Mouse (Mus musculus): ENCODE data around the gene Ldlrap1. TPM values are rescaled to one million over a fixed set of nuclear protein-coding genes. Genes with fewer than 3 reads are reported as not detected.

Gene Ldlrap1
- polyA plus RNA-seq, 1 experiment from 2014 or later = 18.0 TPM

GRCm38 (mm10) chr4:134730106-134730505 is 37.7 kb downstream of the Ldlrap1 start:
- no peak overlapping the region for H3K27ac ChIP-seq (ENCODE audit: low read depth, low read length)
- no peak for TF ChIP-seq CTCF (IDR thresholded peaks at IDR 0.05; ENCODE audit: low read depth)
- H3K4me2 ChIP-seq (replicated peaks; ENCODE audit: low read depth) = 0 out of 2 replicates have a peak overlapping the region, but pooled peaks have one; percentile 17
- H3K27me3 ChIP-seq (replicated peaks; ENCODE audit: control insufficient read depth, insufficient read depth, low read length) = no peaks in the 10 kb centered on the region
- H3K36me3 ChIP-seq (ENCODE audit: control insufficient read depth, insufficient read depth) = no peaks in the 10 kb centered on the region
- 7% methylated on average over 8 of the region's 8 CpGs for WGBS
- peaks cover 13% of the 10 kb centered on the region for H3K4me1 ChIP-seq (replicated peaks; ENCODE audit: control insufficient read depth, insufficient read depth, low read length)
- ATAC-seq = no peak
- no peak overlapping the region for H3K9ac ChIP-seq (ENCODE audit: low read depth, low read length)
- no peaks in the 10 kb centered on the region for H3K9me3 ChIP-seq (ENCODE audit: control insufficient read depth)
- no peak overlapping the region for H3K4me3 ChIP-seq (ENCODE audit: low read depth, low read length)

- Histone ChIP-seq H3K4me2 (replicated peaks; ENCODE audit: low read depth) (no peak overlapping the region), H3K27me3 (replicated peaks; ENCODE audit: control insufficient read depth, insufficient read depth, low read length) (no peaks in the 10 kb centered on the region), H3K9ac (ENCODE audit: low read depth, low read length) (no peak overlapping the region), H3K4me1 (replicated peaks; ENCODE audit: control insufficient read depth, insufficient read depth, low read length) (peaks cover 5% of the 10 kb centered on the region; the same call in 1 of the 2 replicates), H3K4me3 (ENCODE audit: low read depth, low read length) (no peak overlapping the region), H3K36me3 (ENCODE audit: control insufficient read depth, insufficient read depth) (no peaks in the 10 kb centered on the region), H3K27ac (ENCODE audit: low read depth, low read length) (no peak overlapping the region), H3K9me3 (ENCODE audit: control insufficient read depth) (no peaks in the 10 kb centered on the region)
- peak; percentile 86 for ATAC-seq
- peak; percentile 77 for TF ChIP-seq CTCF (IDR thresholded peaks at IDR 0.05; ENCODE audit: low read depth)
- WGBS = 53% methylated on average over 13 of the region's 13 CpGs
Measured at GRCm38 (mm10) chr4:134725735-134726345, 42.0 kb downstream of the Ldlrap1 start.

GRCm38 (mm10) chr4:134724974-134725373 is 42.9 kb downstream of the Ldlrap1 start:
- Histone ChIP-seq H3K9ac (ENCODE audit: low read depth, low read length) (no peak overlapping the region), H3K27me3 (replicated peaks; ENCODE audit: control insufficient read depth, insufficient read depth, low read length) (no peaks in the 10 kb centered on the region), H3K36me3 (ENCODE audit: control insufficient read depth, insufficient read depth) (no peaks in the 10 kb centered on the region), H3K27ac (ENCODE audit: low read depth, low read length) (no peak overlapping the region), H3K4me2 (replicated peaks; ENCODE audit: low read depth) (no peak overlapping the region), H3K4me1 (replicated peaks; ENCODE audit: control insufficient read depth, insufficient read depth, low read length) (peaks cover 2% of the 10 kb centered on the region; the same call in 1 of the 2 replicates), H3K4me3 (ENCODE audit: low read depth, low read length) (no peak overlapping the region), H3K9me3 (ENCODE audit: control insufficient read depth) (no peaks in the 10 kb centered on the region)
- 31% methylated on average over 4 of the region's 4 CpGs for WGBS
- TF ChIP-seq CTCF (IDR thresholded peaks at IDR 0.05; ENCODE audit: low read depth) = no peak
- ATAC-seq = no peak

- Histone ChIP-seq H3K4me3 (ENCODE audit: low read depth, low read length) (no peak overlapping the region), H3K9ac (ENCODE audit: low read depth, low read length) (no peak overlapping the region), H3K4me1 (replicated peaks; ENCODE audit: control insufficient read depth, insufficient read depth, low read length) (peaks cover 2% of the 10 kb centered on the region; the same call in 1 of the 2 replicates), H3K9me3 (ENCODE audit: control insufficient read depth) (no peaks in the 10 kb centered on the region), H3K27ac (ENCODE audit: low read depth, low read length) (no peak overlapping the region), H3K4me2 (replicated peaks; ENCODE audit: low read depth) (no peak overlapping the region), H3K36me3 (ENCODE audit: control insufficient read depth, insufficient read depth) (no peaks in the 10 kb centered on the region), H3K27me3 (replicated peaks; ENCODE audit: control insufficient read depth, insufficient read depth, low read length) (no peaks in the 10 kb centered on the region)
- no peak for ATAC-seq
- no peak for TF ChIP-seq CTCF (IDR thresholded peaks at IDR 0.05; ENCODE audit: low read depth)
- 64% methylated on average over 3 of the region's 3 CpGs for WGBS
Measured at GRCm38 (mm10) chr4:134723251-134723650, 44.6 kb downstream of the Ldlrap1 start.

GRCm38 (mm10) chr4:134721076-134721475 is 46.7 kb downstream of the Ldlrap1 start:
- no peak overlapping the region for H3K9ac ChIP-seq (ENCODE audit: low read depth, low read length)
- peaks cover 2% of the 10 kb centered on the region; the same call in 1 of the 2 replicates for H3K4me1 ChIP-seq (replicated peaks; ENCODE audit: control insufficient read depth, insufficient read depth, low read length)
- WGBS = 85% methylated on average over 6 of the region's 6 CpGs
- H3K4me3 ChIP-seq (ENCODE audit: low read depth, low read length) = no peak overlapping the region
- TF ChIP-seq CTCF (IDR thresholded peaks at IDR 0.05; ENCODE audit: low read depth) = no peak
- no peaks in the 10 kb centered on the region for H3K9me3 ChIP-seq (ENCODE audit: control insufficient read depth)
- no peaks in the 10 kb centered on the region for H3K27me3 ChIP-seq (replicated peaks; ENCODE audit: control insufficient read depth, insufficient read depth, low read length)
- no peak for ATAC-seq
- H3K36me3 ChIP-seq (ENCODE audit: control insufficient read depth, insufficient read depth) = no peaks in the 10 kb centered on the region
- H3K4me2 ChIP-seq (replicated peaks; ENCODE audit: low read depth) = no peak overlapping the region
- H3K27ac ChIP-seq (ENCODE audit: low read depth, low read length) = no peak overlapping the region

GRCm38 (mm10) chr4:134720371-134720770 is 47.5 kb downstream of the Ldlrap1 start:
- no peak overlapping the region for H3K27ac ChIP-seq (ENCODE audit: low read depth, low read length)
- no peak for ATAC-seq

More at GRCm38 (mm10) chr4:134720371-134720770, 47.5 kb downstream of the Ldlrap1 start:
- H3K36me3 ChIP-seq (ENCODE audit: control insufficient read depth, insufficient read depth) = no peaks in the 10 kb centered on the region
- no peaks in the 10 kb centered on the region for H3K27me3 ChIP-seq (replicated peaks; ENCODE audit: control insufficient read depth, insufficient read depth, low read length)
- no peaks in the 10 kb centered on the region for H3K9me3 ChIP-seq (ENCODE audit: control insufficient read depth)
- no peak overlapping the region for H3K4me3 ChIP-seq (ENCODE audit: low read depth, low read length)
- TF ChIP-seq CTCF (IDR thresholded peaks at IDR 0.05; ENCODE audit: low read depth) = no peak
- no peak overlapping the region for H3K4me2 ChIP-seq (replicated peaks; ENCODE audit: low read depth)
- H3K4me1 ChIP-seq (replicated peaks; ENCODE audit: control insufficient read depth, insufficient read depth, low read length) = no peaks in the 10 kb centered on the region; the same call in 1 of the 2 replicates
- WGBS = 89% methylated on average over 3 of the region's 3 CpGs
- H3K9ac ChIP-seq (ENCODE audit: low read depth, low read length) = no peak overlapping the region
